Mouse (Mus musculus): ENCODE results near the gene Atg2b. TPM values are rescaled to one million over a fixed set of nuclear protein-coding genes. Genes with fewer than 3 reads are reported as not detected.

The Atg2b gene
- polyA plus RNA-seq, 1 experiment from 2014 or later, result 28.7 TPM

DNA sequence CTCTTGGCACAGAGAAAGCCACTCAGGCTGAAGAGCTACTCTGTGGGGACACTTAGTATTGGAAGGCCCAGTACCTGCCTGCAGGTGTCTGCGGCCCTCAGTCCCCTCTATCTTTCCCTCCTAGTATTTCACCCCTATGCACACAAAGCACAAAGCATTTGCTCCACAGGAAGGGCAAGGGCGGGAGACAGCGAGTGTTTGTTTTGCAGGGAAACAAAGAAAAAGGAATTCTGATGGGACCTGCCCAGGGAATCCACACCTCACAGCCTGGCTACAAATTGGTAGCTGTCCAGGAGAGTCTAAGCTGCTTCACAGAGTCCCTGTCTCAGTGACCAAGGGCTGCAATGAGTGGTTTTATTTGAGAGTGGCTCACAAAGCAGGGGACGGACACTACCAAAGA is 91.5 kb downstream of the Atg2b start:
- DNase-seq (ENCODE audit: low read depth, low spot score), result no peak
- H3K27me3 ChIP-seq, result no peaks in the 10 kb centered on the region
- ChIA-PET CTCF (interaction anchor here (0.8 to 0.9 kb wide), 2 partner anchors 9 to 13 kb away, joined by 3 read pairs; no protein-coding TSS in a partner anchor), POLR2A (no interaction called here)
- no peak for ATAC-seq
- in situ Hi-C loops (cut with MboI; ENCODE audit: low pct_unique_long_range_greater_than_20kb), result no loop called here
- TF ChIP-seq CTCF (IDR thresholded peaks at IDR 0.05), result no peak

DNA sequence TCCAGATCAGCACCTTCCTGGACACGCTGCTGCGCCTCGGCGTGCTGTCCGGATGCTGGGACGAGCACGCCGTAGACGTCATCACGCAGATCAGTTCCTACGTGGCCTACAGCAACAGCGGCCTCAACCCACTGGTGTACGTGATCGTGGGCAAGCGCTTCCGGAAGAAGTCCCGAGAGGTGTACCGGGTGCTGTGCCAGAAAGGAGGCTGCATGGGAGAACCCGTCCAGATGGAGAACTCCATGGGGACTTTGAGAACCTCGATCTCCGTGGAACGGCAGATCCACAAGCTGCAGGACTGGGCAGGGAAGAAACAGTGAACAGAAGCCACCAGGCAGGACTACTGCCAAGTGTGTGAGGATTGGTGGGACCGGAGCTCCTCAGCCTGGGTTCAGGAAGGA is 92.7 kb downstream of the Atg2b start:
- no peak for TF ChIP-seq CTCF (IDR thresholded peaks at IDR 0.05)
- no peak for DNase-seq (ENCODE audit: low read depth, low spot score)
- in situ Hi-C loops (cut with MboI; ENCODE audit: low pct_unique_long_range_greater_than_20kb), result no loop called here
- ChIA-PET POLR2A (no interaction called here), CTCF (no interaction called here)
- ATAC-seq, result no peak
- no peaks in the 10 kb centered on the region for H3K27me3 ChIP-seq

DNA sequence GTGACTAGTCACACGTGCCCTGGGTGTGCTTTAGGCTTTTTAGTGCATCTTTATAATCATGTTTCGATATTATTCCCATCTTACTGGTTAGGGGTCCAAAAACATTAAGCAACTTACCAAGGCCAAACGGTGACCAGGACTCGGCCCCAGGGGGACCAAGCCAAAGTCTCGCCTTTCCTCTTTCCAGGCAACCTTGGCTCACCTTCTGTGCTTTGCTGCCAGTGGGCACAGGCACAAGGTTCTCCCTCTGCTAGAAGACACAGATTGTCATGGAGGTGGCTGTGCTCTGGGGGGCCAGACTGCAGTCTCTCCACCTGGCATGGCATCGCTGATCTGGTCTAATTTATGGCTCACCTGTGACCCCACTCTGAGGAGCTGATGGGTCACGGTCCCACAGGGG is 94.2 kb downstream of the Atg2b start:
- POLR2A ChIA-PET, result no interaction called here
- DNase-seq (ENCODE audit: low read depth, low spot score) (no peak), ATAC-seq (no peak)
- TF ChIP-seq CTCF (IDR thresholded peaks at IDR 0.05), result no peak
- H3K27me3 ChIP-seq, result no peaks in the 10 kb centered on the region
- in situ Hi-C loops (cut with MboI; ENCODE audit: low pct_unique_long_range_greater_than_20kb), result no loop called here
- CTCF ChIA-PET, result no interaction called here

GRCm38 (mm10) chr12:105587526-105587925 is 97.5 kb downstream of the Atg2b start:
- in situ Hi-C loops (cut with MboI; ENCODE audit: low pct_unique_long_range_greater_than_20kb), result loop anchor here (5.0 kb wide), 1 partner anchor 90 kb away; no protein-coding TSS in a partner anchor
- DNase-seq (ENCODE audit: low read depth, low spot score) (no peak), ATAC-seq (no peak)
- CTCF ChIA-PET, result interaction anchor here (0.7 to 1.7 kb wide), 2 partner anchors 12 to 90 kb away, joined by 3 to 6 read pairs; no protein-coding TSS in a partner anchor
- POLR2A ChIA-PET, result no interaction called here
- no peaks in the 10 kb centered on the region for H3K27me3 ChIP-seq
- TF ChIP-seq CTCF (IDR thresholded peaks at IDR 0.05), result no peak

DNA sequence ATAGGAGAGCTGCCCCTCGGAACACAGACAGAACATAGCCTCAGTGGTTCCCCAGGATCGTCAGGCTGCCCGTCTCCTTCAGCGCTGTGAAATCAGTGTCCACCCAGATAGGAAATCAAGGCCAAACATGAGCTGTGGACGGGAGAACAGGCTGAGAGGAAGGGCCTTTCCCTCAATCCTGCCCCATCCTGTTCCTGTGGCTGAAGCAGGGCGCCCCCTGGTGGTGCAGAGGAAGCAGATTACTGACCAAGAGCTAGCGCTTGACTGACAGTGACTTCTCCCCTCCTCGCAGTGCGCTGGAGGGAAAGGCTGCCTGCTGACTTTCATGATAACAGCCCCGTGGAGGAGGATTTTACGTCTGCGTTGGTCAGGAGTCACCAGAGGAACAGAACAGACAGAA is 100.2 kb downstream of the Atg2b start:
- DNase-seq (ENCODE audit: low read depth, low spot score) (no peak), ATAC-seq (peak; percentile 58)
- ChIA-PET POLR2A (no interaction called here), CTCF (interaction anchor here (0.6 to 3.4 kb wide), 11 partner anchors 9 to 94 kb away, joined by 3 to 30 read pairs (median 4); partner anchors contain the start of gene Bdkrb2)
- no peak for TF ChIP-seq CTCF (IDR thresholded peaks at IDR 0.05)
- in situ Hi-C loops (cut with MboI; ENCODE audit: low pct_unique_long_range_greater_than_20kb), result loop anchor here (5.0 kb wide), 1 partner anchor 88 kb away; no protein-coding TSS in a partner anchor
- H3K27me3 ChIP-seq, result peaks cover 5% of the 10 kb centered on the region

- DNase-seq (ENCODE audit: low read depth, low spot score), result no peak
- TF ChIP-seq CTCF (IDR thresholded peaks at IDR 0.05), result no peak
- in situ Hi-C loops (cut with MboI; ENCODE audit: low pct_unique_long_range_greater_than_20kb), result no loop called here
These were observed 101.5 kb downstream of the Atg2b start for GRCm38 (mm10) chr12:105583484-105583883.

DNA sequence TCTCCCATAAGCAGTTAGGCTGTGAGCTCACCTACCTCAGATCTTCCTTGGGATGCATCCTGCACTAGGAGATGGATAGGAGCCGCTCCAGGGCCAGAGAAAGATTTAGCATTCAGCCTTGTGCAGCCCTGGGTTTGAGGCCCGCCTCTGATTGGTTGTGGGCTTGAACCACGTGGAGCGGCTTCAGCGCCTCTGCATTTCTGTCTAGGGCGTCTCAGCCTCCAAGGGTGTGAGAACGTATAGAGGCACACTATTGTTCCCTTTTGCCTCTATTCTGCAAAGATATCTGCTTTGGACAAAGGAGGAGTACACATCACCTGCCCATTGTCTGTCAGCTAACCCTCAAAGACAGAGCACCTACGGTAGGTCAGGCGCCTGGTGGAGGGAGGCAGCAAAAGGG is 102.5 kb downstream of the Atg2b start:
- no peak for TF ChIP-seq CTCF (IDR thresholded peaks at IDR 0.05)
- in situ Hi-C loops (cut with MboI; ENCODE audit: low pct_unique_long_range_greater_than_20kb), result no loop called here
- ATAC-seq (no peak), DNase-seq (ENCODE audit: low read depth, low spot score) (no peak)
- H3K27me3 ChIP-seq, result peaks cover 9% of the 10 kb centered on the region
- POLR2A ChIA-PET, result no interaction called here
- CTCF ChIA-PET, result no interaction called here

More at GRCm38 (mm10) chr12:105583484-105583883, 101.5 kb downstream of the Atg2b start:
- H3K27me3 ChIP-seq, result peaks cover 9% of the 10 kb centered on the region
- POLR2A ChIA-PET, result no interaction called here
- CTCF ChIA-PET, result interaction anchor here (2.4 to 3.4 kb wide), 2 partner anchors 21 to 85 kb away, joined by 8 to 30 read pairs; partner anchors contain the start of gene Bdkrb2
- ATAC-seq, result no peak

DNA sequence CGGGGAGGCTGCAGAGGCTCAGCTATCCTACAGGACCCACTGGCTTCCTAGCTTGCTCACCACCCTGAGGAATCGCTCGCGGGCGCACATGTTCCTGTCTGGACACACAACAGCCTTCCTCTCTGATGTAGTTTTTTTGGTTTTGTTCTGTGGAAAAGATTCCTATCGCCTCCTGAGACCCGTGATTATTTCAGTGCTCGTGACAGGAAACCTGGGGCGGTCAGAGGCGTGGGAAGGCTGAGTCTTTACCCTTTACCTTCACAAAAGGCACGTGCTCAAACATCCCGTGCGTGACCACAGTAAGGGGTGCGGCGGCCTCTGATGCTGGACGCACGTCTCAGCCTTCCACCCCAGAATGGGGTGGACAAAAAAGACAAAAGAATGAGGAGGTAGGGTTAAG is 104.5 kb downstream of the Atg2b start:
- POLR2A ChIA-PET, result no interaction called here
- no peak for TF ChIP-seq CTCF (IDR thresholded peaks at IDR 0.05)

GRCm38 (mm10) chr12:105574356-105574755 is 110.7 kb downstream of the Atg2b start:
- in situ Hi-C loops (cut with MboI; ENCODE audit: low pct_unique_long_range_greater_than_20kb), result no loop called here
- ATAC-seq (no peak), DNase-seq (ENCODE audit: low read depth, low spot score) (no peak)
- ChIA-PET CTCF (interaction anchor here (0.8 kb wide), 1 partner anchor 78 kb away, joined by 3 read pairs; no protein-coding TSS in a partner anchor), POLR2A (no interaction called here)
- H3K27me3 ChIP-seq, result no peaks in the 10 kb centered on the region
- no peak for TF ChIP-seq CTCF (IDR thresholded peaks at IDR 0.05)

More for the DNA sequence above, 104.5 kb downstream of the Atg2b start:
- in situ Hi-C loops (cut with MboI; ENCODE audit: low pct_unique_long_range_greater_than_20kb), result no loop called here
- CTCF ChIA-PET, result interaction anchor here (0.8 kb wide), 1 partner anchor 13 kb away, joined by 3 read pairs; no protein-coding TSS in a partner anchor
- peaks cover 9% of the 10 kb centered on the region for H3K27me3 ChIP-seq
- DNase-seq (ENCODE audit: low read depth, low spot score), result no peak
- no peak for ATAC-seq

DNA sequence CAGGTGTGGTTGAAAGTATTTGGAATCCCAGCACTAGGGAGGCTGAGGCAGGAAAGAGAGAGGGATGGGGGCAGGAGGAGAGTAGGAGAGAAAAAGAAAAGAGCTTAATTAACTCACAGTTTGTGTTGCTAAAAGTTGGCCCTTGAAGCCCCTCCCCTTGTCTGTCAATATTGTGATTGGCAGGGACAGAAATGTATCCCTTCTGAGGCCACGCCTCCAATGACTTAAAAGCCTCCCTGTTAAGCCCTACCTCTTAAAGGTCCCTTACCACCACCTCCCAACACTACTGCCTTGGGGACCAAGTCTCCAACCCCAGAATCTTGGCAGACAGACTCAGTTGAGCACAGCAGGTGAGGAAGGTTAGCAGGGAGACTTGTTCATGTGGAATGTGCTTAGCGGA is 112.4 kb downstream of the Atg2b start:
- in situ Hi-C loops (cut with MboI; ENCODE audit: low pct_unique_long_range_greater_than_20kb), result no loop called here
- H3K27me3 ChIP-seq, result no peaks in the 10 kb centered on the region
- DNase-seq (ENCODE audit: low read depth, low spot score), result no peak
- ChIA-PET POLR2A (no interaction called here), CTCF (interaction anchor here (1.8 kb wide), 1 partner anchor 12 kb away, joined by 5 read pairs; no protein-coding TSS in a partner anchor)
- ATAC-seq, result no peak
- no peak for TF ChIP-seq CTCF (IDR thresholded peaks at IDR 0.05)

GRCm38 (mm10) chr12:105571867-105572266 is 113.1 kb downstream of the Atg2b start:
- ChIA-PET CTCF (interaction anchor here (1.8 kb wide), 1 partner anchor 13 kb away, joined by 5 read pairs; no protein-coding TSS in a partner anchor), POLR2A (no interaction called here)
- DNase-seq (ENCODE audit: low read depth, low spot score) (no peak), ATAC-seq (no peak)
- no peaks in the 10 kb centered on the region for H3K27me3 ChIP-seq
- TF ChIP-seq CTCF (IDR thresholded peaks at IDR 0.05), result no peak
- in situ Hi-C loops (cut with MboI; ENCODE audit: low pct_unique_long_range_greater_than_20kb), result no loop called here

Other genes starting within 250 kb of the Atg2b start
- 0.01 TPM for gene D430019H16Rik, start 231.4 kb downstream of the Atg2b start, polyA plus RNA-seq (2021)
- 0.23 TPM for gene Bdkrb2, start 122.0 kb downstream of the Atg2b start, polyA plus RNA-seq (2021)
- 0.18 TPM for gene Bdkrb1, start 82.1 kb downstream of the Atg2b start, polyA plus RNA-seq (2021)
- 20.4 TPM for gene Gskip, start 382 bp downstream of the Atg2b start, polyA plus RNA-seq (2021)
- not detected for gene Ak7, start 20.8 kb upstream of the Atg2b start, polyA plus RNA-seq (2021)
- gene Papola, start 99.5 kb upstream of the Atg2b start, polyA plus RNA-seq (2021), result 117 TPM